ENCODE assay signal across 8 mouse cellular contexts in genomic region chr5:53809115-53809991, GRCm38 (mm10). TPM values are rescaled to one million over a fixed set of nuclear protein-coding genes. Genes with fewer than 3 reads are reported as not detected.
DNase-seq lines count a peak whose midpoint lies in the region; ATAC-seq lines count a peak whose summit lies in the region.

TSS of gene Tbc1d19 (plus strand) at chr5:53809606.

- H3K27ac ChIP-seq in intestine, embryonic 15.5 days = peak within 1 kb of the TSS; percentile 15

- DNase-seq in adrenal gland, adult 8-10 months = peak; percentile 76
- DNase-seq in embryo, embryonic 9.5 days (ENCODE audit: extremely low spot score) = peak; percentile 87
- peak; percentile 62 to 85 for DNase-seq in gastrocnemius, postnatal 4 days (ENCODE audit: low spot score in 2 of 2)
- peak; percentile 88 for DNase-seq in left cerebral cortex, postnatal 25 days (ENCODE audit: low spot score in 2 of 2)
- DNase-seq in mesoderm, embryonic 11.5 days (ENCODE audit: low read depth, low spot score) = peak; percentile 88
- peak; percentile 88 for DNase-seq in right cerebral cortex, postnatal 25 days
- DNase-seq in urinary bladder, postnatal 36 days (ENCODE audit: low spot score in 2 of 2) = peak; percentile 75 to 81

- intact Hi-C loops in left cerebral cortex, postnatal 25 days (cut with DNase I) = no loop called here

- H3K36me3 ChIP-seq in intestine, embryonic 15.5 days = no peaks in the 10 kb centered on the region

- peak within 1 kb of the TSS; percentile 72 for H3K4me2 ChIP-seq in intestine, embryonic 15.5 days (replicated peaks)

- H3K4me3 ChIP-seq in intestine, embryonic 15.5 days (replicated peaks) = peak within 1 kb of the TSS; percentile 66

- H3K4me1 ChIP-seq in intestine, embryonic 15.5 days (replicated peaks) = 0 out of 2 replicates have a peak, but pooled peaks cover 8% of the 10 kb centered on the region

- WGBS in intestine, embryonic 15.5 days = 5% methylated on average over 36 of the region's 36 CpGs

- ATAC-seq in intestine, embryonic 15.5 days = peak; percentile 100

- H3K27me3 ChIP-seq in intestine, embryonic 15.5 days (replicated peaks) = no peaks in the 10 kb centered on the region

- H3K9ac ChIP-seq in intestine, embryonic 15.5 days = peak within 1 kb of the TSS; percentile 58

- no peaks in the 10 kb centered on the region for H3K9me3 ChIP-seq in intestine, embryonic 15.5 days

RNA-seq across cellular contexts. Expression of gene Tbc1d19, which starts in this region (rescaled TPM):
- total RNA-seq in adrenal gland, adult 8-10 months (2022) = 10 to 100 TPM; 24.7 to 47.3 (median 30.8) TPM
- total RNA-seq in gastrocnemius, postnatal 4 days (2021) = 10 to 100 TPM; 23.9 to 24.9 TPM
- polyA plus RNA-seq in intestine, embryonic 15.5 days (2015; fragmentation: Nextera tagmentation; extraction: Ambion mirVana) = 27.9 and 31.5 TPM in 2 replicates
- 10 to 100 TPM; 40.6 to 43.5 TPM for total RNA-seq in left cerebral cortex, postnatal 25 days (2021)

Comparison
In these comparisons a context has a peak if more than half of its experiments do, and no peak if none do; other contexts are left out.
1. Peak in every context shown above with its lines: DNase-seq, ATAC-seq, H3K4me3 ChIP-seq and H3K27ac ChIP-seq.